Mouse (Mus musculus) lung, embryonic 15.5 days (tissue): Measurements from ENCODE around the gene Olfr446. TPM values are rescaled to one million over a fixed set of nuclear protein-coding genes. Genes with fewer than 3 reads are reported as not detected.

Source experiments
- ATAC-seq: fragments of 200-750 bp; cut with Nextera tagmentation; 2 replicates; pipeline ENCODE4 v1.8.0; 2017; ENCODE audit warnings: moderate number of reproducible peaks, borderline replicate concordance; ENCODE audit not compliant: low FRiP score, low TSS enrichment; ENCODE audit errors: extremely low read depth
- H3K27ac ChIP-seq: fragments of 300-500 bp; sonication (generic); 2 replicates; pipeline ENCODE4 v1.5.1; 2015; ENCODE audit warnings: moderate library complexity, mild to moderate bottlenecking, inconsistent platforms
- H3K27me3 ChIP-seq: fragments of 300-500 bp; sonication (generic); 2 replicates; pipeline ENCODE4 v1.6.1; 2015; ENCODE audit warnings: inconsistent platforms
- H3K36me3 ChIP-seq: fragments of 300-500 bp; sonication (generic); 2 replicates; pipeline ENCODE4 v1.6.1; 2015; ENCODE audit warnings: inconsistent platforms
- H3K4me1 ChIP-seq: fragments of 300-500 bp; sonication (generic); 2 replicates; pipeline ENCODE4 v1.6.1; 2015; ENCODE audit warnings: inconsistent platforms
- H3K4me2 ChIP-seq: fragments of 300-500 bp; sonication (generic); 2 replicates; pipeline ENCODE4 v1.6.1; 2015; ENCODE audit warnings: inconsistent platforms, mild to moderate bottlenecking, moderate library complexity
- H3K4me3 ChIP-seq: fragments of 300-500 bp; sonication (generic); 2 replicates; pipeline ENCODE4 v1.5.1; 2015; ENCODE audit warnings: mild to moderate bottlenecking, inconsistent platforms
- H3K9ac ChIP-seq: fragments of 300-500 bp; sonication (generic); 2 replicates; pipeline ENCODE4 v1.6.1; 2015; ENCODE audit warnings: inconsistent platforms
- H3K9me3 ChIP-seq: fragments of 300-500 bp; sonication (generic); 2 replicates; pipeline ENCODE4 v1.6.1; 2016; ENCODE audit warnings: inconsistent platforms
- WGBS: fragments of 180-500 bp; shearing (Covaris S2); methylation state at CpG from one replicate; pipeline ENCODE4 v1.1.7; 2015; 5-methylcytosine and 5-hydroxymethylcytosine counted together
- polyA plus RNA-seq: library from polyadenylated mRNA; unstranded; fragments of >200 nt; fragmentation: Nextera tagmentation; extraction: Ambion mirVana; gene quantifications from 2 replicates; pipeline ENCODE4 v1.2.1, GENCODE M21; 2015

The Olfr446 gene
- polyA plus RNA-seq: not detected in 2 replicates

GRCm38 (mm10) chr6:42921077-42921476, at the start of gene Olfr446:
Olfr446 (plus strand) TSS chr6:42921377.
- no peak within 1 kb of the TSS for H3K9ac ChIP-seq
- no peaks in the 10 kb centered on the region for H3K36me3 ChIP-seq
- H3K4me1 ChIP-seq: no peaks in the 10 kb centered on the region
- H3K4me2 ChIP-seq: no peak within 1 kb of the TSS
- no peak within 1 kb of the TSS for H3K4me3 ChIP-seq
- no peak for ATAC-seq
- no peaks in the 10 kb centered on the region for H3K9me3 ChIP-seq
- 55% methylated on average over 2 of the region's 2 CpGs for WGBS
- H3K27ac ChIP-seq: no peak within 1 kb of the TSS
- no peaks in the 10 kb centered on the region for H3K27me3 ChIP-seq

GRCm38 (mm10) chr6:42876323-42876722, 44.9 kb upstream of the Olfr446 start:
- Histone ChIP-seq H3K9me3 (0 out of 2 replicates have a peak, but pooled peaks cover 4% of the 10 kb centered on the region), H3K4me2 (no peak overlapping the region), H3K4me3 (no peak overlapping the region), H3K27ac (no peak overlapping the region), H3K9ac (no peak overlapping the region), H3K4me1 (no peaks in the 10 kb centered on the region), H3K36me3 (no peaks in the 10 kb centered on the region), H3K27me3 (no peaks in the 10 kb centered on the region)
- no peak for ATAC-seq

DNA sequence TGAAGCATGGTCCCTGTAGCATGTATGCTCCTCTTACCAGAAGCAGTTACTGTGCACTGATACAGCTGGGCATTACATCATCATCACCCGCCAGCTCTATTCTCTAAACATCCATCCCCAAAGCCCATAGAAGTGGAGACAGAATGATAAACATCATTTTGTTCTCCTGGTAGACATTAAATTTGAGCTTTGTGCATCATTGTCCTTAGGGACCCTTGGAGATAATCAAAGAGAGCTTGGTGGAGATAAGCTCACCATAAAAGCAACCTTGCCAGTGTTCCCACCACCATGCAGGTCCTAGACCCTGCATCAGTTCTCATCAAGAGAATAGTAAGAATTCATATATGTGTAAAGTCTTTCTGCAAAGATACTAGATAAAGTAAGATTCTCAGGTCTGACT, 31.0 kb upstream of the Olfr446 start, which contains the start of gene Olfr448:
Olfr448 (plus strand) TSS at position 301 of the 400 bp plus-strand sequence.
- Histone ChIP-seq H3K4me2 (no peak within 1 kb of the TSS), H3K27ac (no peak within 1 kb of the TSS), H3K9me3 (no peaks in the 10 kb centered on the region), H3K9ac (no peak within 1 kb of the TSS), H3K4me3 (no peak within 1 kb of the TSS), H3K4me1 (no peaks in the 10 kb centered on the region), H3K36me3 (no peaks in the 10 kb centered on the region), H3K27me3 (no peaks in the 10 kb centered on the region)
- WGBS: 83% methylated on average over 1 of the region's 1 CpGs
- no peak for ATAC-seq

GRCm38 (mm10) chr6:42900345-42900744, 20.8 kb upstream of the Olfr446 start:
- Histone ChIP-seq H3K4me1 (no peaks in the 10 kb centered on the region), H3K27ac (no peak overlapping the region), H3K4me2 (no peak overlapping the region), H3K36me3 (no peaks in the 10 kb centered on the region), H3K27me3 (no peaks in the 10 kb centered on the region), H3K9ac (no peak overlapping the region), H3K4me3 (no peak overlapping the region), H3K9me3 (no peaks in the 10 kb centered on the region)
- ATAC-seq: no peak
- 15% methylated on average over 1 of the region's 1 CpGs for WGBS

DNA sequence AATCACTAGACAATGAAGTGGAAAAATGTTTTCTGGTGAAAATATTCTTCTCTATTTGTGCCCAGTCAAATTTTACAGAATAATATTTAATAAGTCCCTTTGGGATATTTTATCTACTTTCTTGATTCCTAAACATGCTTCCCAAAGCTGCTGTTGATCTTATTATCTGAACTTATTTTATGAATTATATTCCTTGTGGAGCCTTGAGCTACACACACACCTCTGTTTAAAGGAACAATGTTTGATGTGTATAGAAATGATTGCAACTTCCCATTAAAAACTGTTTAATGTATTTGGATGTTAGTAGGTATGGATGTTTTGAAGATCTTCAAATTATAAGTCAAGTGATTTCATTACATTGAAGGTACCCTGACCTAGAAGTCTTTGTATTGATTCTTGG, 12.6 kb upstream of the Olfr446 start, which contains the start of gene Olfr447:
Olfr447 (plus strand) TSS at position 301 of the 400 bp plus-strand sequence.
- no peak within 1 kb of the TSS for H3K9ac ChIP-seq
- ATAC-seq: no peak
- no peaks in the 10 kb centered on the region for H3K36me3 ChIP-seq
- no peak within 1 kb of the TSS for H3K4me2 ChIP-seq
- no peak within 1 kb of the TSS for H3K27ac ChIP-seq
- no peaks in the 10 kb centered on the region for H3K27me3 ChIP-seq
- H3K9me3 ChIP-seq: no peaks in the 10 kb centered on the region
- no peak within 1 kb of the TSS for H3K4me3 ChIP-seq
- no peaks in the 10 kb centered on the region for H3K4me1 ChIP-seq

DNA sequence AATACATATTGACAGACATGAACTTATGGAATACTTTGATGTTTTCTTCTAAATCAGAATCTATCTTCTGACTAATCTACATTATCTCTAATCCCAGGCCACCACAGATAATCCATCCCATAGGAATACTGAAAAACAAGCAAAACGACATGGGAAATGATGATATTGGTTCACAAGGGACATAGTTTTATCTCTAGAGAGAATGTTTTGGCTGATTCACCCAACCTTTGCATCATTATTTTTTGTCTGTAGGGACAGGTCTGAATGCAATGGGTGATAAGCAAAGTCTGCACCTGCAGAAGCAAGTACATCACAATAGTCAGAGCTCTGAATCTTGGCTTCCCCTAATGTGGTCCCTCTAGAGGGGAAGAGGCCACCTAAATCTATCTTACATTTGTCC, 27.6 kb downstream of the Olfr446 start, which contains the start of gene Olfr444:
Olfr444 (plus strand) TSS at position 301 of the 400 bp plus-strand sequence.
- no peak for ATAC-seq
- no peak within 1 kb of the TSS for H3K9ac ChIP-seq
- H3K4me1 ChIP-seq: no peaks in the 10 kb centered on the region
- H3K9me3 ChIP-seq: no peaks in the 10 kb centered on the region
- H3K27me3 ChIP-seq: no peaks in the 10 kb centered on the region
- no peak within 1 kb of the TSS for H3K4me2 ChIP-seq
- no peak within 1 kb of the TSS for H3K27ac ChIP-seq
- H3K4me3 ChIP-seq: no peak within 1 kb of the TSS
- WGBS: 67% methylated on average over 1 of the region's 1 CpGs
- no peaks in the 10 kb centered on the region for H3K36me3 ChIP-seq

DNA sequence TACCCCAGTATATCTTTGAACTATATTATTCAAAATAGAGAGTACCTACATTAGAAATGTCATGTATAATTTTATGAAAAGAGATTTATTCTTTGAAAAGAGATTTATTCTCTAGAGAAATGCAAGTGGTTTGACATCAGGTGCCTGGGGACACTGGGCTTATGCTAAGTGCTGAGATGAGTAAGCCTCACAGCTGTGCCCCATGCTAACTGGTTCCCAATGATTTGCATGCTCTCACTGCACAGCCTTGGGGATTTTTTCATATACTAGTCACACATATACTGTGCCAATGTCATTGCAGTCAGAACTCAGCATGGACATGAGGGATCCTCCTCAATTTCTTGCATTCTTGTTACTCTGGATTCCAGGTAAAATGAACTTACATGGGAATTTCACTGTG, 59.2 kb downstream of the Olfr446 start:
- H3K4me1 ChIP-seq: no peaks in the 10 kb centered on the region
- H3K9me3 ChIP-seq: no peaks in the 10 kb centered on the region
- no peaks in the 10 kb centered on the region for H3K36me3 ChIP-seq
- H3K27me3 ChIP-seq: no peaks in the 10 kb centered on the region
- no peak overlapping the region for H3K27ac ChIP-seq
- no peak overlapping the region for H3K4me2 ChIP-seq
- H3K9ac ChIP-seq: no peak overlapping the region
- H3K4me3 ChIP-seq: no peak overlapping the region
- no peak for ATAC-seq

Other genes starting within 250 kb of the Olfr446 start
- gene Tcaf1, start 211.3 kb upstream of the Olfr446 start, polyA plus RNA-seq: 74.2 and 75.9 TPM in 2 replicates
- gene Olfr453, start 182.0 kb upstream of the Olfr446 start, polyA plus RNA-seq: not detected in 2 replicates
- not detected in 2 replicates for gene Olfr38, start 165.0 kb upstream of the Olfr446 start, polyA plus RNA-seq
- not detected in 2 replicates for gene Olfr452, start 136.3 kb upstream of the Olfr446 start, polyA plus RNA-seq
- not detected in 2 replicates for gene Olfr450, start 109.4 kb upstream of the Olfr446 start, polyA plus RNA-seq
- not detected in 2 replicates for gene Olfr449, start 87.0 kb upstream of the Olfr446 start, polyA plus RNA-seq
- not detected in 2 replicates for gene Olfr448, start 30.9 kb upstream of the Olfr446 start, polyA plus RNA-seq
- gene Olfr447, start 12.5 kb upstream of the Olfr446 start, polyA plus RNA-seq: not detected in 2 replicates
- gene Olfr444, start 27.7 kb downstream of the Olfr446 start, polyA plus RNA-seq: not detected in 2 replicates
- not detected in 2 replicates for gene Olfr441, start 185.0 kb downstream of the Olfr446 start, polyA plus RNA-seq
- gene Olfr237-ps1, start 225.2 kb downstream of the Olfr446 start, polyA plus RNA-seq: not detected in 2 replicates
- gene Olfr437, start 241.9 kb downstream of the Olfr446 start, polyA plus RNA-seq: not detected in 2 replicates